Mouse (Mus musculus) frontal cortex, adult (tissue): ENCODE measurements around the gene Gpsm1.

ENCODE experiments used
- ATAC-seq: cut with Nextera tagmentation; 2 replicates; pipeline ENCODE4 v1.9.2; 2017; ENCODE audit warnings: mild to moderate bottlenecking, moderate library complexity, mixed read lengths; ENCODE audit not compliant: low TSS enrichment

The Gpsm1 gene

DNA sequence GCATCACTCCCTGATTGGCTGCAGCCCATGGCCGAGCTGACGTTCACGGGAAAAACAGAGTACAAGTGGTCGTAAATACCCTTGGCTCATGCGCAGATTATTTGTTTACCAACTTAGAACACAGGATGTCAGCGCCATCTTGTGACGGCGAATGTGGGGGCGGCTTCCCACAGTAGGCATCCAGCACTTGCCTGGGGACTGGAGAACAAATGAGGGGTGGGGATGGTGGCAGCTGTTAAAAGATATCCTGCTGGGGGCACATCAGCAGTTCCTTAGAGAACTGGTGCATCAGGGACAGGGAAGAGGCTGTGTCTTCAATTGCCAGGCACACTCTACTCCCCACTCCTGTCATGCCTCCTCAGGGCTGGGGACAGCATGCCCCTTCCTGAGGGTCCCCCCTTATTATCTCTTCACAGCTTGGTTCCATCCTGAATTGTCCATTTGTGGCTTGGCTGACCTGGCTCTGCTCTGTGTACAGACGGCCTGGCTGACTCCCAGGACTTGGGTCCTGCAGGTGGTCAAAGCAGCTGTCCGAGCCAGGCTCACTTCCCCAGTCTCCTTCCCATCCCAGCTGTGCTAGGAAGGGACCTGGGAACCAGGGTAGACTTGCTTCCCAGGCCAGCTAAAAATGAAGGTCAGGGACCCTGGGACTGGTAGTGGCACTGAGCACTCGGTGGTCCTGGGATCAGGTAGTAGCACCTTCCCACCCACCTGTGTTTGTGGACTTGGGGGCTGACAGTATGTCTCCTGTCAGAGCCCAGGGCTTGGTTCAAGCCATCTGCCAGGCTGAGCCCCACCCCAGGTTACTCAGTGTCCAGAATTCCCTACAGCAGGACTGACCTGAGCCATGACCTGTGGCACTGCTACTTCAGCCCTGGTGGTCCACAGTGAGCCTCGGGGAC lies 23.2 kb downstream of the Gpsm1 start:
- no peak for ATAC-seq

DNA sequence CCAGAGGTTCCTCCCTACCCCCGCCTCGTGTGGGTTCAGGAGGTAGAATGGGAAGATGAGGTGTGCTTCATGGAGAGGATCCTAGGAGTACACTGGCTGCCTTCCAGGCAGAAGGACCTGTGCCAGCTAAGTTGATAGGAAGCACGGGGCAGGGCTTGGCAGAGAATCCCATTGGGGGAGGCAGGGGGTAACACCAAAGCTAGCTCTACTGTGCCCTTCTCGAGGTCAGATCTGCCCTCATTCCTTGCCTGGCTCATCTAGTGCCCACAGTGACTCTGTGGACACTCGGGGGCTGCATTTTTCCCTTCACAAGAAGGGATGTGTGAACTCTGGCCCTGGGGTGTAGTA lies 23.9 kb downstream of the Gpsm1 start:
- no peak for ATAC-seq

DNA sequence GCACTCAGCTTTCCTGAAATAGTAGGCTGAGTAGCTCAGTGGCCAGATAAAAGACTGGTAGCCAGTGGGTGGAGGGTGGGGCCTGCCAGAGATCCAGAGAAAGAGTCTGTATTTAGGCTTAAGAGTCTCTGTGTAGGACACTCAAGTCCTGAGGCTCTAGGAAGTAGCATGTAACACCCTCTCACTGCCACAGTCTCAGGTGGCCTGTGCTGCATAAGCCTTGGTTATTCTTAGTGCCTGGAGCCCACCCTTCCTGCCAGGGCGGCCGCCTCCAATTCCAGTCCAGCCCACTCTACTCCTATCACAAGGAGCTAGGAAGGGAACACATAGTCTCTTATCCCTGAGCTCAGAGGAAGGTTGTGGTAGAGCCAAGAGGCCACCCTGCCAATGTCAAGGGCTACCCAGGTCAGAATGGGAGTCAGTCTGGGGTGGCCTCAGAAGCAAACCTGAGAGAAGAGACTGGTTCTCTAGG lies 26.2 kb downstream of the Gpsm1 start:
- ATAC-seq: peak; percentile 70

DNA sequence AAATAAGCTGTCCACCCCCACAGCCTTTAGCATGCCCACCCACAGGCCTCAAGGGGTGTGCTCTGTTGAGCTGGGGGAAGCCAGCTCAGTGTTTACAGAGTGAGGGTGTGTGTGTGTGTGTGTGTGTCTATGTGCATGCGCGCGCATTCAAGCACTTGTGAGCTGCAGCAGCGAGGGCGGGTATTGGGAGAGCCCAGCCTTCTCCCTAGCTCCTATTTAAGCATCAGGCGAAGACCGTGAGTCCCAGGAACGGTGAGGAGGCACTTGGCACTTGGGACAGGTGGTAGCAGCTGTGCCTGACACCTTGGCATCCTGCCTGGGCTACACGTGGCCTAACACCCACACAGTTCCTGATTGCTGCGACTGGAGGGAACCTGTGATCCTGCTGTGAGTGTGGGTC lies 26.7 kb downstream of the Gpsm1 start:
- peak; percentile 74 for ATAC-seq

DNA sequence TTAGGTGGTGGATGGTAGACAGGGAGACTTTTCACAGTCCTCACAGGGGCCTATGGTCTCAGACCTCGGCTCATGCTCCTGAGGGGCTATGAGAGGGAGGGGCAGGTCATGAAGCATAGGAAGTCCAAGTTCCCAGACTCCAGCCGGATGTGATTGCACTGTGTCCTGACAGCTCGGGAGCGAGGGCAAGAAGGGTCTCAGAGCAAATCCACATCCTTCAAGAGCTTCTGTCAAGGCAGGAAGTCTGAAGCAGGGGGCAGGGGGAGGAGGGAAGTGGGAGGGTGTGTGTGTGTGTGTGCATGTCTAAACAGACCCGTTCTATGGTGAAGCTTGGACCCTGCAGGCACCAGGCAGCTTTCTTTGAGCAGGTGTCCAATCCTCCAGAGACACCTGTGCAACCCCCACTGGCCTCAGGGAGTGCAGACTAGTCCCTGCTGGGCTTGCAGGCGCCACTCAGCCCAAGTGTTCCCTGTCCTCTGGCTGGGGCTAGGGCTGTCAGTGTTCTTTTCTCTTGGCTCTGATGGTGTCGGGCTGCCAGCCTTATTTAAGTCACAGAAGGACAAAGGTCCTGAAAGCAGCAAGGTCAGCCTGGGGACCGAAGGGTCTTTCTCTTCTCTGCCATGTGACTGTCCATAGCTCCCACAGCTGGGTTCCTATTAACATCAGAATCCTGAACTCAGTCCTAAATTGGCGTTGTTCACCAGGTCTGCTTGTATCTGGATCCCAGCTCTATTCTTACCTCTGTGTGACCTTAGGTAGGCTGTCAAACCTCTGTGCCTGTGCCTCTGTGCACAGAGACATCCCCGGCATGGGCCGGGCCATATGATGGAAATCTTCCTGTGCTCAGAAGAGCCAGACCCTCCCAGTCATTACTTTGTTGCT lies 27.5 kb downstream of the Gpsm1 start:
- no peak for ATAC-seq

DNA sequence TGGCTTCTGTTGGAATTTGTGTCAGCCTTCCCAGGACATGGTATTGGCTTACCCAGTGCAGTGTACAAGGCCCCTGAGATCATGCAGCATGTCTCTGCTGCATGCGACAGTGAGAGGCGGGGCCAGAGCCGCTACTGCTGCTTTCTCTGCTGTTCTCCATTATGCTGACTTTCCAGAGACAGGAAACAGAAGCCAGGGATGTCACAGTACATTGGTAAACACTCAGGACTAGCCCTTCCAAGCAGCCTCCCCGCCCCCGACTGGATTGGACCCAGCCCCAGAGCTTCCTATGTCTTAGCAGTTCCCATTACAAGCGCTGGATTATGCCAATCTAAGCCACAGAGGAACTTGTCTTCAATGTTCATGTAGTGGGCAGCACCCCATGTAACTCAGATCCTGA lies 32.9 kb downstream of the Gpsm1 start:
- no peak for ATAC-seq

DNA sequence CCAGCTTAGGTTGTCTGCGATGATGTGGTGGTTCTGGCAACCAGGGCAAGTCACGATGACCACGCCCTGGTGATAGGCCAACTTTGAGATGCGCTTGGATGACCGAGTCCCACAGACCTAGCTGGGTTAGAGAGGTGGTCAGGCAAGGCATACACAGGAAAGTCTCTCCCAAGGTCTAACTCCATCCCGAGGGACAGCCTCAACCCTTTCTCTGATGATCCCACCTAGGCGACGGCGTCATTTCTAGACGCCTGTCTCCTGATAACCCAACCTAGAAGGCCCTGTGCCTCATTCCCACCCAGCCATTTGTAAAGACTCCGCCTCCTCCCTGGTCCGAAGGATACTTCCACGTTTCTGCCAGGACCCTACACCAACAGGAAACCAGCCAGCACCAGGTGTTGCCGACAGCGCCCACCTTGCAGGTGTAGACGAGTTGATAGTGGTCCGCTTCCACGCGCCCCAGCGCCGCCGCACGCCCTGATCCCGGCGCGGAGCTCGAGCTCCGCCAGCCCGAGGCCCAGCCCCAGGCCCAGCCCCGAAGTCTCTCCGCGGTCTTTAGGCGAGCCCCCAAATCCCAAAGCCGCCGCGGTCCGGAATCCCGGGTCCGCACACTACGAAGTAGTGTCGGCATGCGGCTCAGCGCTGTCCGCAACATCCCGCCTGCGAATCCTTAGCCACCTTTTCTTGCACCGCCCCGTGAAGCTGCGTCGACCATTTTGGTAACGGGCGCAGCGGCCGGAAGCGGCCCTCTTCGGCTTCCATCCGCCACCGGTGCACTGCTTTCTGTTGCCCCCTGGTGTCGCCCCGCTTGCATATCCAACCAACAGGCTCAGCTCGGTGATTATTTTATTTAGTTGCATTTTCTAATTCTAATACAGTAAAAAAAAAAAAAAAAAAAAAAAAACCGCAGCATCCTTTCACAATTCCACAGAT lies 36.3 kb downstream of the Gpsm1 start, which contains the start of gene Dnlz:
TSS of gene Dnlz (minus strand) at position 753 of the 933 bp plus-strand sequence.
- peak; percentile 57 for ATAC-seq

DNA sequence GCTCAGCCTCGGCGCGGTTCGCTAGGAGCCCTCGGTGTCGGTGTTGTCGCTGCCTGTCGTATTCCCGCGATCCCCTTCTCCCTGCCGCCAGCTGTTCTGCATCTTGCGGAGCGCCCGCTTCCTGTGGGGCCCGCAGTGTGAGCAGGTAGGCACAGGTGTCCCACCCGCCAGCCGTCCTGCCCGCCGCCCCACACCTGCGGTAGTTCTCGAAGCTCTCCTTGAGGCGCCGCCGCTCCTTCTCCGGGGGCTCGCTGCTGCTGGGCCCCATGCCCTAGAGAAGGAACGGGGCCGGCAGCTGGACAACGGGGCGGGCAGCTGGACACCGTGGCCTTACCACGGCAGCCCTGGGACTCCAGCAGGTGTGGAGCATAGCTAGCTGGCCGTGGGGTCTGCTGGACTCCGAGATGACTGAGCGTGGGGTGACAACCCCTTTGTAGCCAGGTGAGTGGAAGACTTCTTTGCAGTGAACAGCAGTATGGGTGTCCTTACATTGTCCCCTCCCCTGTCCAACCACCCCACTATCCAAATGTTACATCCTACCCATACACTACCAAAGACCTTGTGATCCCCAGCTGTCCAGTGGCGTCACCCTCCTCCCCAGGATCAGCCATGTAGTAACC lies 37.1 kb downstream of the Gpsm1 start:
- peak; percentile 13; the same call in 1 of the 2 replicates for ATAC-seq

DNA sequence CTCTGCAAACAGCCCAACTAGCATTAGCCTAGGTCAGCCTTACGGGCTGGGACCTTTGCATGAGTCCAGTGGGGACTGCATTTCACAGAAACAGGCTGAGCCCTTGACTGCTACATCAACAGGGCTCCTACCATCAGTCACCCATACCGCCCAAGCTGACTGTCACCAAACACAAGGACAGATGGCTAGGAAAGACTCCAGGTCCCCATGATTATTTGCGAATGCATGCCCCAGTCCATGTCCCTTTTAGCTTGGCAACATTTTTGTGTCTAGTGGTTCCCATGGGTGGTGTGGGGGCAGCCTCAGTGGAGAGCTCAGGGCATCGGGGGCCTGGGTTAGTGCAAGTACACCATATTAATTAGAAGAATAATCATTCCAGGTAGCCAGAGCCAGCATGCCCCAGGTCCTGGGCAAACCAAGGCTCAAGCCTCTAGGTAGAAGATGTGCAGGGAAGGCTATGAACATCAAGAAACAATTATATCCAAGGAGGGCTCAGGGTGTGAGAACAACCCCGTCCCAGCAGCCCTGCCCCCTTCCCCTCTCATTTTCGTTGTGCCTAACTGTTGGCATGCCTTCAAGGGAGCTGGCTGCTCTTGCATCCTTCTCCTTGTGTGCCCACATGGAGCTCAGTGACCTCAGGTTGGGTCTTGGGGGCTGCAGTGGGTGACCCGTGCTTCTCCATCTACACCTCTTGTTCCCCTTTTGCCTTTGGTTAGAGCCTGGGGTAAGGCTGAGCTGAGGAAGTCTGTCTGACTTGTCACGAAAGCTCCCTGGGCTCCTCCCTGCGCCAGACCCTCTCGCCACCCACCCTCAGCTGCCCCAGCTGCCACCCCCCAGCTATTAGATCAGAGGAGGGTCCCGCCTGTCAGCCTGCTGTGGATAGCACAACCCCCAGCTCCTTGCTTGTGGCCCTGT lies 38.0 kb downstream of the Gpsm1 start:
- no peak for ATAC-seq

DNA sequence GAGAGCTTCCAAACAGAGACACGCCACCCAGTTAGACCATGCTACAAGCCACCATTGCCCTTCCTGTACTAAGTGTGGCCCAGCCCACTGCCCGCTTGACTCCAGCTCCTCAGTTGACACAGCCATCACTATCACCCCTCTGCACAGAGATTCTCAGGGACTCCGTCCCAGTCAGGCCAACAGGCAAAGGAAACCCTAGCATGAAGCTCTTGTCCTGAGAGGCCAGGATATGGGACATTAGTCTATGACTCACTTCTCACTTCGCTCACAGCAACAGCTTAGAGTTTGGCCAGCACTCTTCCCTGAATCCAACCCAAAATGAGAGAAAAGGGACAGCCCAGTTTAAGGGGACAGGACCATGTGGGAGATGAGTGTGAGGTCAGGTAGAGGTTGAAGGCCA lies 39.1 kb downstream of the Gpsm1 start:
- ATAC-seq: no peak

DNA sequence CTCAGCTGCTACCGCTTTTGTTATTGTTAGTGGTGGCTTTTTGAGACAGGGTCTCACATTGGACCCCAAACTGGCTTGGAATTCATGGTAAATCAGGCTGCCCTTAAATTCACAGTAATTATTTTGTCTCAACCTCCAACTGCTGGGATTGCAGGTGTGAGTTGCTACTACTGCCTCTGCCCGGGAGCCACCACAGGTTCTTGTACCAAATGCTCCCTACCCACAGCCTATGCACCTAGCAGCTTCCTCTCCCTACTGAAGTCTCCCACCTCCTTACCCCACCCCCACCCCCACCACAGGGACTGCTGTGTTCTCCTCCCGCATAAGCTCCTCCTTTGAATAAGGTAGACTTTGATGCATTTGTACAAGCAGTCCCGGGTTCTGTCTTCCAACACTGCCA lies 40.9 kb downstream of the Gpsm1 start:
- no peak for ATAC-seq

DNA sequence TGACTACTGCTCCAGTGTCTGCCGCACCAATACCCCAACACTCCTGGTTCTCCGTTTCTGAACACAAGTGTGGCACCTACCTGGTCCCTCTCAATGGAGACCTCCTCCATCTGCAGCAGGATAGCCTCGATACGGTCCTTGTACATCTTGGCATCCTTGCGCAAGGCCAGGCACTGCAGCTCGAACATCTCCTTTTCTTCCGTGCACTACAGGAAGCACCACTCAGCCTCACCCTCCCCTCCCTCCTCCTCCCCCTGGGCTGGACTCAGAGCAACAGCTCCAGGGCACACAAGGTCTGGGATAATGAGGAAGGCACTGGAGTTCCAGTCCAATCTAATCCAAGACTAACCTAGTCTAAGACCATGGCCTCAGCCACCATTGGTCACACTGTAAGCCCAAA lies 41.4 kb downstream of the Gpsm1 start:
- ATAC-seq: no peak

DNA sequence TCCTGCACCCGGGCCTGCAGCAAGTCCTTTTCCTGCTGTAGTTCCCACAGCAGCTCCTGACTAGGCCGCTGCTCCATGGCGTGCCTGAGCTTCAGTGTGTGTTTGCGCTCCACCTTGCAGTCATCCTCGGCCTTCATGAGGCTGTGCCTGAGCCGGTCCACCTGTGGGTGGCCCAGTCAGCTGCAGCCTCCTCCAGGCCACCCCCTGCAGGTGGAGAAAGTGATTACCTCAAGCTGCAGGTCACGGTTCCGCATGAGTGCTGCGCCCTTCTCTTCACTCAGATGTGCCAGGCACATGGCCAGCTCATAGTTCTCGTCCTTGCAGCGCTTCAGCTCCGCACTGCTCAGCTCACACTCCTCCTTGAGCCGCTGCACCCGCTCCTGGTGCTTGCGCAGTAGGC lies 42.2 kb downstream of the Gpsm1 start:
- ATAC-seq: no peak

DNA sequence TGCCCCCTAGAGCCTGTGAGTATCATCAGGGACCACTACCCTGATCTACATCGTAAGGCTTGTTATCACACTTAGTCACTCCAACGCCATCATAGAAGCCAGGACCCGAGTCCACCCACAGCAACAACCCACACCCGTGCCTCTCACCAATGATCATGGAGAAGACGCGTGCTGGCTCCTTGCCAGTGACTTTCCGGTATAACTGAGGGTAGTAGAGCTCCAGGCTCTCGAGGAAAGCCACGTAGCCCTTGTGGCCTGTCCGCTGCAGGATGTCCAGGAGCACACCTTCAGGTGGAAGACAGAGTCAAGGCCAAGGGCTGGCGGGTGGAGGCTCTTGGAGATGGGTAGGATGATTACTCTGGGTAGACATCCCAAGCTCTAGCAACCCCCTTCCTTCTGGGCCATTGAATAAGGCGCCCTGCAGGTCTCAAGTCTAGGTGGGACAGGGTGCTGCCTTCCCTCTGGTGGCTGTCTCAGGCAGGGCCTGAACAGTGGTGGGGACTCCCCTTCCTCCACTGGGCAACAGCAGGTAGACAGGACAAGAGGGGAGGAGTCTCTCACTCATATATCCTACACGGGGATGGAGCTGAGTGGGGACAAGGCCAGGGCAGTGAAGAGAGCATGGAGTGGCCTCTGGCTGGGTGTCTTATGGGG lies 43.5 kb downstream of the Gpsm1 start:
- no peak for ATAC-seq

DNA sequence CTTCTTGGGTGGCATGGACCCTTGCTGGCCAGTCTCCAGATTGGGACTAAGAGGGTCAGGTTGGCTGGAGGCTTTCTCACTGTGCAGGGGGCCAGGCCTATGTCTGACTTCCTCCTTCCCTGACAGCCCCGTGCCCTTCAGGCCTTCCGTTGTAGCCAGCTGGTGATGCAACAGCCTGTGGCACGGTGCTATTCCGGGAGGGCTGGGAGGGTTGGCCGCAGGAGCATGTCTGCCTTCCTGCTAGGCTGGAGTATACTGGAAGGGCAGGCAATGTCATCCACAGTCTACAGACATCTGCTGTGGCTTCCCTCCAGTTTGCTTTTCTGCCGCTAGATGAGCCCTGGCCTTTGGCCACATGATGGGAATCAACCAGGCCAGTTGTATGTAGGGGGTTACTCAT lies 44.7 kb downstream of the Gpsm1 start:
- no peak for ATAC-seq

DNA sequence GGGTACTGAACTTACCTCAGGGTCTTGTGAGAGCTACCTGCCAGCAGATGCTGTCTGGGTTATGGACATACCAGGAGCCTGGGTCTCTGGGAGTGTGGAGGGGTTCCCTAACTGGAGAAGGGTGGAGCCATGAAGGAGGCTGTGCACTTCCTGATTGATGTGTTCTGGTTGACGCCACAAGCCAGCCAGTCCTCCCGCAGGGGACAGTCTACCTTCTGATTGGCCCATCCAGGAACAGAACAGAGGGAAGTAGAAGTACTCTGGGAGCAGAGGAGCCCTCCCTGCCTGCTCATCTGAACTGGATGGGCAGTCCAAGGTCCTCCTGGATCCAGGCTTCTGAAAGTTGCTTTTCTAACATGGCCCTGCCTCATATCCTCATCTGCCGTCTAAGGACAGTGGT lies 45.5 kb downstream of the Gpsm1 start, which contains the start of gene Card9:
TSS of gene Card9 (minus strand) at position 147 of the 400 bp plus-strand sequence.
- no peak for ATAC-seq

DNA sequence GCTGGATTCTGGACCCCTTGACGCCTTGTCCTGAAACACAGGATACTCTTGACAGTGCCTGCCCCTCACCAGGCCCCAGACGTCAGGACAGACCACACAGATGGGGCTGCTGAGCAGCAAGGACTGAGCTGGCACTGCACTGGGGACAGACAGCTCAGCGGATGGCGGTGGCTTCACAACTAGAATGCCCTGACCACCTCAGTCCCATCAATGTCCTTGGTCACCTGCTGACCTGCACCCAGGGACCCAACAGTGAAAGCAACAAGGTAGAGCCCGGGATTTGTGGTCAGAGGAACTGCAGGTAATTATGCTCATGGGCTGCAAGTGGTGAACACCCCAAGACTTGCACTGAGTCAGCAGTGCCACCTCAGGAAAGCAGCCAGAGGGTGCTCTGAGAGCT lies 47.7 kb downstream of the Gpsm1 start:
- no peak for ATAC-seq

DNA sequence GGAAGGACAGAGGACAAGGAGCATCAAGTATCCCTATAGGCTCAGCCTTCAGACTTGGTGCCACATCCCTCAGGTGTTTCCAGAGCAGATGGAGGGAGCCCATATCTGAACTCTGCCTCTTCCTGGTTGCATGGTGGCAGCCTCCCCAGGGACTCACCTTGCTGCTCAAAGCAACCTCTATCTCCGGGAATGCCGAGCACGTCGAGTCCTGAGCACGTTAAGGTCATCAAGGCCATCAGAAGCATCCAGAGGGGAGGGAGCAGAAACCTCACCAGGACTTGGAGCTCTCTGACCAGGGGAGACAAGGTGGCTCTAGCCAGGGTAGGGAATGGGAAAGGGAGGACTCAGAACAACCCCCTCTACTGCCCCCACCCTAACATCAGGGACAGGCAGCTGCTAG lies 48.2 kb downstream of the Gpsm1 start:
- ATAC-seq: no peak

DNA sequence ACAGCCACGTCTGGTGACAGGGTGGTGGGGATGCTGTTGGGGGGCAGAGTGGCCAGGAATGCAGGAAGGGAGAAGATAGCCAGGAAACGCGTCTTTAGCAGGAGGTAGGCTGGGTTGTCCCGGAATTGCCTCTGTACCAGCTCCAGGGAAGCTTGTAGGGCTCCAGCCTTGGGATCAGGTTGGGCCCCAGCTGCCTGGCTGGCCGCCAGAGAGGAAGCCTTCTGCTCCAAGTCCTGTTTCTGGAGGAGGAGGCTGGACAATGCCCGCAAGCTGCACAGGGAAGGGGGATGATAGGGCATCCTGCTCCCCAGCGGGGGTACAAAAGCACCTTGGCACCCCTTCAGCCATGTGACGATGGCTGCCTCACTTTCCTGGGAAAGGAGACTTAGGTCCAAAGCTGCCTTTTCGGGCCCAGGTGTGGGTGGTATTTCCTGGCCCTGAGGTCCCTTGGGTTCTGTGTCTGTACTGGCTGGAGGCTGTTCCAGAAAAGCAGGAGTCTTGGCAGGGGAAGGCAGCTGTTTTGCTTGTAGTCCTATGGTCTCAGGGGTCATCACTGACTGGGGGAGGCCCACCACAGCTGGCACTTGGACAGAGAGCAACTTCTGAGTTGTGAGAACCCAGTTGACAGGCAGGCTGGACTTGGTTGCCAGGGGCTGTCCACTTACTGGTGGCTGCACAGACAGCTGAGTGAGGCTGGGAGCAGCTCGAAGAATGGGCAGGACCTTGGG lies 49.6 kb downstream of the Gpsm1 start:
- peak; percentile 5; the same call in 1 of the 2 replicates for ATAC-seq
